Mouse (Mus musculus) hindbrain, postnatal 0 days (tissue): ENCODE measurements around the gene Hdac10. TPM values are rescaled to one million over a fixed set of nuclear protein-coding genes. Genes with fewer than 3 reads are reported as not detected.

Experiments used
- ATAC-seq: fragments of 200-750 bp; cut with Nextera tagmentation; 2 replicates; pipeline ENCODE4 v1.8.0; 2017; ENCODE audit warnings: mild to moderate bottlenecking, moderate TSS enrichment, moderate library complexity
- DNase-seq: peaks from one replicate; pipeline ENCODE4 v3.0.0-alpha.2; 2015; ENCODE audit warnings: low spot score
- H3K27ac ChIP-seq: fragments of 300-500 bp; sonication (generic); 2 replicates; pipeline ENCODE4 v1.5.1; 2014; ENCODE audit warnings: mild to moderate bottlenecking
- H3K27me3 ChIP-seq: fragments of 300-500 bp; sonication (generic); 2 replicates; pipeline ENCODE4 v1.6.1; 2014; ENCODE audit warnings: low read length, mixed read lengths; ENCODE audit not compliant: insufficient read depth
- H3K36me3 ChIP-seq: fragments of 300-500 bp; sonication (generic); 2 replicates; pipeline ENCODE4 v1.6.1; 2014; ENCODE audit warnings: low read length, mixed read lengths; ENCODE audit not compliant: insufficient read depth
- H3K4me1 ChIP-seq: fragments of 300-500 bp; sonication (generic); 2 replicates; pipeline ENCODE4 v1.6.1; 2014; ENCODE audit warnings: antibody characterized with exemption, low read length, mixed read lengths; ENCODE audit not compliant: insufficient read depth
- H3K4me2 ChIP-seq: fragments of 300-500 bp; sonication (generic); 2 replicates; pipeline ENCODE4 v1.6.1; 2014; ENCODE audit warnings: low read depth, mild to moderate bottlenecking, low read length, moderate library complexity, mixed read lengths
- H3K4me3 ChIP-seq: fragments of 300-500 bp; sonication (generic); 2 replicates; pipeline ENCODE4 v1.5.1; 2014; ENCODE audit warnings: low read length
- H3K9ac ChIP-seq: fragments of 300-500 bp; sonication (generic); replicated peaks from 2 replicates; pipeline ENCODE4 v1.6.1; 2014; ENCODE audit warnings: mild to moderate bottlenecking, low read length, moderate library complexity, mixed read lengths
- H3K9me3 ChIP-seq: fragments of 300-500 bp; sonication (generic); 2 replicates; pipeline ENCODE4 v1.6.1; 2016; ENCODE audit warnings: low read length, mixed read lengths
- CTCF ChIP-seq: IDR thresholded peaks from 2 replicates; pipeline ENCODE4 v1.5.1; 2016; ENCODE audit warnings: antibody characterized with exemption, control low read depth, low read depth
- WGBS: fragments of 180-500 bp; shearing (Covaris S2); extraction: QIAGEN DNeasy Blood & Tissue Kit; methylation state at CpG from one replicate; pipeline ENCODE4 v1.1.7; 2014; 5-methylcytosine and 5-hydroxymethylcytosine counted together
- polyA plus RNA-seq: library from polyadenylated mRNA; unstranded; fragments of >200 nt; fragmentation: Nextera tagmentation; extraction: Ambion mirVana; gene quantifications from 2 replicates; pipeline ENCODE4 v1.2.1, GENCODE M21; 2015
- total RNA-seq: library from RNA; depleted of rRNA; stranded (reverse); fragments of >200 nt; gene quantifications from 2 replicates; pipeline ENCODE4 v1.2.3, GENCODE M21; 2014

The Hdac10 gene
- total and polyA plus RNA-seq, 2 experiments from 2014 or later = 19.8 to 27.1 TPM

- Histone ChIP-seq H3K9ac (no peak overlapping the region), H3K27ac (no peak overlapping the region), H3K4me3 (no peak overlapping the region), H3K4me1 (no peaks in the 10 kb centered on the region), H3K9me3 (no peaks in the 10 kb centered on the region), H3K36me3 (peaks cover 73% of the 10 kb centered on the region), H3K27me3 (no peaks in the 10 kb centered on the region), H3K4me2 (no peak overlapping the region)
- no peak for TF ChIP-seq CTCF
- DNase-seq (no peak), ATAC-seq (no peak)
- 84% methylated on average over 13 of the region's 13 CpGs for WGBS
These were observed 22.4 kb downstream of the Hdac10 start for GRCm38 (mm10) chr15:89106073-89106472.

- Histone ChIP-seq H3K36me3 (peaks cover 72% of the 10 kb centered on the region), H3K9ac (no peak overlapping the region), H3K9me3 (no peaks in the 10 kb centered on the region), H3K27me3 (no peaks in the 10 kb centered on the region), H3K4me1 (no peaks in the 10 kb centered on the region), H3K4me3 (no peak overlapping the region), H3K4me2 (no peak overlapping the region), H3K27ac (no peak overlapping the region)
- ATAC-seq (0 out of 2 replicates have a peak, but pooled peaks have one; percentile 40), DNase-seq (peak; percentile 18)
- TF ChIP-seq CTCF = no peak
- 89% methylated on average over 8 of the region's 8 CpGs for WGBS
These were observed 24.1 kb downstream of the Hdac10 start for GRCm38 (mm10) chr15:89104425-89104824.

- ATAC-seq (0 out of 2 replicates have a peak, but pooled peaks have one; percentile 15), DNase-seq (no peak)
- H3K9me3 ChIP-seq = no peaks in the 10 kb centered on the region
- no peak for TF ChIP-seq CTCF
- H3K4me3 ChIP-seq = no peak overlapping the region
- WGBS = 81% methylated on average over 10 of the region's 10 CpGs
- H3K36me3 ChIP-seq = peaks cover 71% of the 10 kb centered on the region
- H3K27me3 ChIP-seq = no peaks in the 10 kb centered on the region
- no peaks in the 10 kb centered on the region for H3K4me1 ChIP-seq
- H3K4me2 ChIP-seq = no peak overlapping the region
- no peak overlapping the region for H3K27ac ChIP-seq
- H3K9ac ChIP-seq = no peak overlapping the region
These were observed 24.6 kb downstream of the Hdac10 start for GRCm38 (mm10) chr15:89103921-89104320.

- ATAC-seq (no peak), DNase-seq (no peak)
- Histone ChIP-seq H3K27ac (no peak overlapping the region), H3K4me1 (no peaks in the 10 kb centered on the region), H3K9ac (no peak overlapping the region), H3K27me3 (no peaks in the 10 kb centered on the region), H3K4me2 (no peak overlapping the region), H3K36me3 (peaks cover 72% of the 10 kb centered on the region), H3K4me3 (no peak overlapping the region), H3K9me3 (no peaks in the 10 kb centered on the region)
- TF ChIP-seq CTCF = no peak
- WGBS = 36% methylated on average over 5 of the region's 5 CpGs
These were observed 25.9 kb downstream of the Hdac10 start for GRCm38 (mm10) chr15:89102646-89103045.

- ATAC-seq = no peak
- H3K9ac ChIP-seq = no peak overlapping the region
- DNase-seq = no peak
- no peaks in the 10 kb centered on the region for H3K4me1 ChIP-seq
- H3K27ac ChIP-seq = no peak overlapping the region
- H3K4me2 ChIP-seq = no peak overlapping the region
- H3K4me3 ChIP-seq = no peak overlapping the region
- 83% methylated on average over 12 of the region's 12 CpGs for WGBS
- H3K9me3 ChIP-seq = no peaks in the 10 kb centered on the region
- TF ChIP-seq CTCF = no peak
- peaks cover 75% of the 10 kb centered on the region for H3K36me3 ChIP-seq
- no peaks in the 10 kb centered on the region for H3K27me3 ChIP-seq
These were observed 27.7 kb downstream of the Hdac10 start for GRCm38 (mm10) chr15:89100823-89101222.

GRCm38 (mm10) chr15:89098616-89099015 is 29.9 kb downstream of the Hdac10 start:
- no peaks in the 10 kb centered on the region for H3K4me1 ChIP-seq
- H3K4me3 ChIP-seq = no peak overlapping the region
- H3K9me3 ChIP-seq = no peaks in the 10 kb centered on the region
- 83% methylated on average over 7 of the region's 7 CpGs for WGBS
- H3K9ac ChIP-seq = no peak overlapping the region
- H3K27me3 ChIP-seq = no peaks in the 10 kb centered on the region
- ATAC-seq = no peak
- no peak for TF ChIP-seq CTCF
- DNase-seq = no peak
- no peak overlapping the region for H3K4me2 ChIP-seq
- no peak overlapping the region for H3K27ac ChIP-seq
- H3K36me3 ChIP-seq = peaks cover 77% of the 10 kb centered on the region

- WGBS = 90% methylated on average over 5 of the region's 5 CpGs
- no peak overlapping the region for H3K4me3 ChIP-seq
- no peak for ATAC-seq
- no peaks in the 10 kb centered on the region for H3K27me3 ChIP-seq
- no peak for TF ChIP-seq CTCF
- H3K4me1 ChIP-seq = no peaks in the 10 kb centered on the region
- H3K4me2 ChIP-seq = no peak overlapping the region
- DNase-seq = no peak
- no peak overlapping the region for H3K9ac ChIP-seq
- no peaks in the 10 kb centered on the region for H3K9me3 ChIP-seq
- H3K36me3 ChIP-seq = peaks cover 86% of the 10 kb centered on the region
- H3K27ac ChIP-seq = no peak overlapping the region
These were observed 31.1 kb downstream of the Hdac10 start for GRCm38 (mm10) chr15:89097450-89097849.
